Mouse (Mus musculus) brain, embryonic 14.5 days (tissue): ENCODE results near the gene Mettl21e.

Experiments
- CTCF ChIP-seq: fragments of 200-500 bp; IDR thresholded peaks from 2 replicates; pipeline ENCODE4 v1.5.1; 2012; ENCODE audit warnings: inconsistent platforms, mild to moderate bottlenecking, moderate library complexity, borderline replicate concordance; ENCODE audit not compliant: insufficient read depth, insufficient read length; ENCODE audit errors: extremely low read depth
- POLR2A ChIP-seq: fragments of 200-500 bp; IDR thresholded peaks from 2 replicates; pipeline ENCODE4 v1.6.1; 2012; ENCODE audit warnings: mild to moderate bottlenecking, inconsistent platforms, borderline replicate concordance; ENCODE audit not compliant: poor library complexity, insufficient read depth, insufficient read length, severe bottlenecking; ENCODE audit errors: extremely low read depth

GRCm38 (mm10) chr1:44218876-44219275 lies at the start of gene Mettl21e:
- TF ChIP-seq POLR2A, result no peak
- no peak for TF ChIP-seq CTCF
